Mouse (Mus musculus): Measurements from ENCODE around the gene Afap1. TPM values are rescaled to one million over a fixed set of nuclear protein-coding genes. Genes with fewer than 3 reads are reported as not detected.
A peak's percentile ranks its signal among the peaks of the same experiment; 100 is the strongest.

Afap1 gene
- polyA plus RNA-seq, 1 experiment, result 18.4 TPM

- no peak for DNase-seq (ENCODE audit: low spot score)
Observed at GRCm38 (mm10) chr5:35933059-35933458, 39.9 kb downstream of the Afap1 start.

- DNase-seq (ENCODE audit: low spot score), result no peak
Observed at GRCm38 (mm10) chr5:35935939-35936338, 42.8 kb downstream of the Afap1 start.

- no peak for DNase-seq (ENCODE audit: low spot score)
Observed at GRCm38 (mm10) chr5:35938249-35939223, 45.4 kb downstream of the Afap1 start.

GRCm38 (mm10) chr5:35939958-35940357 lies 46.8 kb downstream of the Afap1 start:
- DNase-seq (ENCODE audit: low spot score), result no peak

GRCm38 (mm10) chr5:35943541-35943940 lies 50.4 kb downstream of the Afap1 start:
- DNase-seq (ENCODE audit: low spot score), result no peak

GRCm38 (mm10) chr5:35946841-35947240 lies 53.7 kb downstream of the Afap1 start:
- no peak for DNase-seq (ENCODE audit: low spot score)

GRCm38 (mm10) chr5:35947427-35947826 lies 54.3 kb downstream of the Afap1 start:
- no peak for DNase-seq (ENCODE audit: low spot score)

- no peak for DNase-seq (ENCODE audit: low spot score)
Observed at GRCm38 (mm10) chr5:35948225-35948975, 55.3 kb downstream of the Afap1 start.

- DNase-seq (ENCODE audit: low spot score), result no peak
Observed at GRCm38 (mm10) chr5:35949061-35949460, 55.9 kb downstream of the Afap1 start.

- no peak for DNase-seq (ENCODE audit: low spot score)
Observed at GRCm38 (mm10) chr5:35950504-35950903, 57.4 kb downstream of the Afap1 start.

- DNase-seq (ENCODE audit: low spot score), result no peak
Observed at GRCm38 (mm10) chr5:35954055-35954718, 61.1 kb downstream of the Afap1 start.

GRCm38 (mm10) chr5:35956268-35956667 lies 63.1 kb downstream of the Afap1 start:
- DNase-seq (ENCODE audit: low spot score), result no peak

GRCm38 (mm10) chr5:35958681-35959080 lies 65.6 kb downstream of the Afap1 start:
- DNase-seq (ENCODE audit: low spot score), result no peak

GRCm38 (mm10) chr5:35960168-35960567 lies 67.0 kb downstream of the Afap1 start:
- no peak for DNase-seq (ENCODE audit: low spot score)

- DNase-seq (ENCODE audit: low spot score), result no peak
Observed at GRCm38 (mm10) chr5:35961271-35961670, 68.2 kb downstream of the Afap1 start.

- DNase-seq (ENCODE audit: low spot score), result no peak
Observed at GRCm38 (mm10) chr5:35963635-35964034, 70.5 kb downstream of the Afap1 start.

- DNase-seq (ENCODE audit: low spot score), result no peak
Observed at GRCm38 (mm10) chr5:35965036-35965435, 71.9 kb downstream of the Afap1 start.

GRCm38 (mm10) chr5:35969857-35970256 lies 76.7 kb downstream of the Afap1 start:
- no peak for DNase-seq (ENCODE audit: low spot score)

GRCm38 (mm10) chr5:35970380-35971105 lies 77.4 kb downstream of the Afap1 start:
- no peak for DNase-seq (ENCODE audit: low spot score)

- DNase-seq (ENCODE audit: low spot score), result peak; percentile 58
Observed at GRCm38 (mm10) chr5:35971841-35972578, 78.9 kb downstream of the Afap1 start.

GRCm38 (mm10) chr5:35972739-35973138 lies 79.6 kb downstream of the Afap1 start:
- no peak for DNase-seq (ENCODE audit: low spot score)
